Mouse (Mus musculus): ENCODE results near the gene Rtn2.

The Rtn2 gene

DNA sequence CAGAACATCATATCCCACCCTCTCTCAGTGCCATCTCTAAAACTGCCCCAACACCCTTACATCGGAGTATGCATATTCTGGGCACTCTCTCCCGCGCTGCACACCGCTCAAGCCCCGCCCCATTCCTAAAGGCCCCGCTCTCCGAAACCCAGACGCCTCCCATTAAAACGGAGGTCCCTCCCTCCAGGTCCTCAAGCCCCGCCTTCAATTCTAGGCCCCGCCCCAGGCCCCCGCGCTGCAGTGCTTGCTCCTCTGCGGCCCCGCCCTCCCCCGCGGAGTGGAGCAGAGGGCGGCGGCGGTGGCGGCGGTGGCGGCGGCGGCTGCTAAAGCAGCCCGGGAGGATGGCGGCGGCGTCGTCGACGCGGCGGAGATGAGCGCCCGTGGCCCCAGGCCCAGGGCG, at the start of gene Rtn2:
Rtn2 (plus strand) TSS at position 240 of the 400 bp plus-strand sequence.
- peak; percentile 86 for DNase-seq (ENCODE audit: low read depth)

DNA sequence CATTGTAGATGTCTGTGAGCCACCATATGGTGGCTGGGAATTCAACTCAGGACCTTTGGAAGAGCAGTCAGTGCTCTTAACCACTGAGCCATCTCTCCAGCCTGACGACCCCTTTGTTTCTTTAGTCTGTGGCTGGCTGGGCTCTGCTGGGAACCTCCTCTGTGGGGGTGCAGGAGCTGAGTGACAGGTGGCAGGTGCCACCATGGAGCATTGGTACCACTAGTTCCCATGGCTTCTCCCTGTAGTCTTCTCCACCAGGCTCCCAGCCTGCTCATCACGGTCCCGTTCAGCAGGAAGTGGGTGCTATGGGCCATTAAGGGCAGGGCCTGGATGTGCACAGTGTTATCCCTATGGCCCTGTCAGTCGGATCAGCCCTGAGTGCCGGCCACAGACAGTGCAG, 47.8 kb upstream of the Rtn2 start:
- no peak for DNase-seq (ENCODE audit: low read depth)

DNA sequence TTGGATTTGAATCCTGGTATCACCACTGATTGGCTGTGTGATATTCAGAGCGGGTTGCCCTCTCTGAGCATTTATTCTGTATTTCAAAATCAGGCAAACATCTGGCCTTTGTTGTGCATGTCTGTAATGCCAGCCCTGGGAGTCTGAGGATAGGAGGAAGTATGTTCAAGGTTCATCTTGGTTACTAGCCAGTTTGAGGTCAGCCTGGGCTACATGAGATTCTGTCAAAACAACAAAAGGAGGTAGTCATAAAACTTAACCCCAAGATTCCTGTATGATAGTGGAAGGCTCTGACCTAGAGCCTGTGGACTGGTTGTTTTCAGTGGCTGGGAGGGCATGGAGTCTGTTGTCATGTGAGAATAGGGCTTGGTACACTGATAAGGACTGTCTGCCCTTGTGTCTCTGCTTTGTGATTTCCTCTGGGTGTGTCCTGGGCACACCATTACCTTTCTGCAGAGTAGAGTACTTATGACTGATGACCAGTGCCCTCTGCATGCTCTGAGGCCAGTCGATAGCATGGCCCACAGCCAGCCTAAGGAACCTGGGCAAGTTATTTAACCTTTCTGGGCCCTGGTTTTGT, 47.2 kb upstream of the Rtn2 start:
- DNase-seq (ENCODE audit: low read depth) = peak; percentile 83

DNA sequence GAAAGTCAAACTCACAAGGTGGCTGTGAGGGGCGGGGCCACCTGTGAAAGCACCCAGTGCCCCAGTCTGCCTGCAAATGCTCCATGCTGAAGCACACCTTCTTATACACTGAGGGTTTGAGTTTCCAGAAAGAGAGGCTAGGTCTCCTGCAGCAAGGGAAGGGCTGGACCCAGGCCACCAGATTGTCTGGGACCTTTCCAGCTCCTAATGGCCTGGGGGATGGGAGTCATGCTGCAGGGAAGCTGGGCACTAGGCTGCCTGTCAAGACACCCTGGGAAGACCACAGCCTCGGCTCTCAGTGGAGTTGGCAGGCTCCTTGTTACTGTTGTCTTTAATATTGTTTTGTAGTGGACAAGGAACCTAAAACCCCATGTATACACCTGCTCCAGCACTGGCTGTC, 46.0 kb upstream of the Rtn2 start:
- DNase-seq (ENCODE audit: low read depth) = no peak

DNA sequence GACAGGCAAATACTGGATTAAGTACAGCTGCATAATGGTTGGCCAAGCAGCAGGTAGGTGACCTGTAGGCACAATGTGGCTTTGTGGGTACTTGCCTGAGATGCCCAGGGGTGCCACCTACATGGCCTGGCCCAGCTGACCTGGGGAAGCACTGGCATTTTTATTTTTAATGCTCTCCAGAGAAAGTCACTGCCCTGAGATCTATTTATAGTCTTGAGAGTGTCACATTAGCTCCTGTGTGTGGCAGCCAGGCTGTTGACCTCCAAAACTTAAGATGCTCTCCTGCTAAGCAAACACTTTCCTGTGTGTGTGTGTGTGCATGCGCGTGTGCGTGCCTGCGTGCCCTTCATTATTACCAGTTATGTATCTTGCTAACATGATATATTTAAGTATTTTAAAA, 44.1 kb upstream of the Rtn2 start:
- no peak for DNase-seq (ENCODE audit: low read depth)

DNA sequence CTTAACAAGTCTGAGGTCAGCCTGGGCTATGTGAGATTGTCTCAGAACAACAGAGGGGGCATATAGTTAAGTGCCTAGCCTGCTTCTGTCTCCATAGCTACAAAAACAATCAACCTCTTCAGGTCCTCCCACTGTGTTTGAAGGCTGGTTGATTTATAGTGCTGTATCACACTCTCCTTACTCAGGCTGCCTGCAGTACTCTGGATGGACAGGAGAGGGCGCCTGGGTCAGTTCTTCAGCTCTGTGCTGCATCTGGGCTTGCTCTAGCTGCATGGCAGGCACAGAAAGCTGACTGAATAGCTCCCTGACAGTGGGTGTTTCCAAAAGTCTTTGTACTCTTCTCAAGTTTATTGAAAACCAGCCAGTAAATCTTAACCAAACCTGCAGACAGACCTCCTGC, 43.0 kb upstream of the Rtn2 start:
- DNase-seq (ENCODE audit: low read depth) = peak; percentile 86

DNA sequence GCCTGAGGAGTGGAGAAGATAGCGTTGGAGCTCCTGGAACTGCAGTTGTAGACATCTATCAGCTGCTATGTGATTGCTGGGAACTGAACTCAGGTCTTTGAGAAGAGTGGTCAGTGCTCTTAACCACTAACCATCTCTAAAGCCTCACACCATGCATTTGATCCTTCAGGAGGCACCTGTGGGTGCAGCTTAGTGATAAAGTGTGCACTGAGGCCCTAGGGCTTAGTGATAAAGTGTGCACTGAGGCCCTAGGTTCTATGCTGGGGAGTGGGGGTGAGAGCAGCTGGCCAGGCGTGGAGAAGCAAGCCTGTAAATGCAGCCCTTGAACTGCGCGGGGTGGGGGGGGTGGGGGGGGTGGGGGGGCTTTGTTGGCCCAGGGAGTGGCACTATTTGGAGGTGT, 42.4 kb upstream of the Rtn2 start:
- DNase-seq (ENCODE audit: low read depth) = no peak

DNA sequence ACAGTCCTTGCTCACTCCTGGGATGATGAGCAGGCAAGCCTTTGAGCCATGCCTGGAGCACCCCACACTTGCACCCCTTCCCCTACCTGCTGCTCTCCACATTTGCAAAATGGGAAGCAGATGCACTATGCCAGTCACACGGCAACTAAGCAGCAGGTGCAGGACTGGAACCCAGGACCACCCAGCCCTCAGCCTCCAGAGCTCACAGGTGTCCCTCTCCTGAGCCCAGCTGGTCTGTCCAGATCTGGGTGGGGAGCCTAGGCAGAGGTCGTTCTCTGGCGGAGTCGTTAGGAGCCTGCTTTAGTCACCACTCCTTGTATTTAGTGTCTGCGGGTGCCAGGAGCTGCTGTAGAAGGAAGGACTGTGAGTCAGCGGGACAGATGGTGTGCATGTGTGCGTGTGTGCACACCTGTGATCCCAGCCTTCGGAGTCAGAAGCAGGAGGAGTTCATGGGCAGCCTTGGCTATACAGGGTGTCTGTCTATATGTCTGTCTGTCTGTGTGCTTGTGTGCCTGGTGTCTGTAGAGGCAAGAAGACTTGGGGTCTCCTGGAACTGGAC, 41.4 kb upstream of the Rtn2 start:
- DNase-seq (ENCODE audit: low read depth) = no peak

DNA sequence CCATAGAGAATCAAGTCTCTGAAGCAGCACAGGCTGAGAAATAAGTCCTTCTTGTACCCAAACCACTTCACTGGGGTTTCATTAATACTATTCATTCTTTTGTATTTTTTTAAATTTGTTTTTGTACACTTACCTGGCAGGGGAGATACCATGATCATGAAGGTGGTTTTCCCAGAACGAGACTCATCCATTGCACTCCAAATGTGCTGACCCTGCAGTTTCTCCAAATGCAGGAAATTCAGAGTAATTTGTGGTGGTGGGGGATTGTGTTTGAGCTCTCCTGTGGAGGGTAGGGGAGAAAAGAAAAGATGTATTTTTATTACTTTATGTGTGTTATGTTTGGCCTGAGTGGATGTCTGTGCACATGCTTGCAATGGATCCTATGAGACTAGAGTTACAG, 40.4 kb upstream of the Rtn2 start:
- no peak for DNase-seq (ENCODE audit: low read depth)

DNA sequence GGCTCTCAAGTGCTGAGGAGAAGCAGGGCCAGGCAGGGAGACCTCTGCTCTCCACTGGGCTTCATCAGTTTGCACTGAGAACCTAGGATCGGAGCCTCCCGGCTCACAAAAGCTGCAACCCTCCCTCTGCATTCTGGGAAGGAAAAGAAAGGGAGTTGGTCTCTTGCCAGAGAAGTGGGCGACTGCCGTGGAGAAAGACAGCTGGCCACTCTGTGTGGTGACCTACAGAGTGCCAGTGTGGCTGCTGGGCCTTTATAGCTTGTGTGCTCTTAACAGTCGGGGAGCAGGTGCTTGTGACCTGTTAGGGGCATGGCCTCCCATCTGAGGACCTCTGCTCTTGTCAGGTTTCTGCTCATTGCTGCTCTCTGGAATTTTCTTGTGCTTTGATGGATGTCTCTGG, 38.6 kb upstream of the Rtn2 start:
- no peak for DNase-seq (ENCODE audit: low read depth)

DNA sequence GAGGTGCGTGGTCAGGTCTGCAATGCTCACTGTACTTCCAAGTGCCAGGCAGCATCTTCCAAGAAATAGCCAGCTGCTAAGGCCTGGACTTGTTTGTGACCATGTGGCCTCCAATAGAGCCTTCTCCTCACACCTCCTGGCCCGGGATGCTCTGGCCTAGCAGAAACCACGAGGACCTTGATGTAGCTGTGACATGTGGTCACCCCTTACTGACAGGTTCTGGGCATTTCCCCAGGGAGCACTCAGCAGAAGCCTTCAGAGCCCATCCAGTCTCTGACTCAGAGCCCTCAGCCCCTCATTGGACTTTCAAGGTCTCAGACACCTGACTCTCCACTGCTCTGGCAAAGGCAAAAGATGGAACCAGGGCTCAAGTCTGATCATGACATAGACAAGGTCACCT, 37.3 kb upstream of the Rtn2 start:
- DNase-seq (ENCODE audit: low read depth) = no peak

DNA sequence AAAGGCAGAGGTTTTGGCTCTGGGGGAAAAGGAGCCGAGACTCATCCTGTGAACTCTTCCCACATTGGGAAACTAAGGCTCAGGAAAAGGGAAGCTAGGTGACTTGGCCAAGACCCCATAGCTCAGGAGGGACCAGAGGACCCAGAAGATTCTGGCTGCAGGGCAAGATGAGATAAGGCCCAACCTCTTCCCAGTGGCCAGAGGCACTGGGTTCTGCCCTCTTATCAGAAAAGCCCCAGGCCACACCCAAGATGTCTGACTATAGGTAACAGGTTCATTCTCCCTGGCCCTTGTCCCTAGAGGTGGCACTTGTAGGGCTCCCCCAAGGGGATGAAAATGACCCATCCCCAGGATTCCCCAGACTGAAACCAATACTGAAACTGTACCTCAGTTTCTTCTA, 35.6 kb upstream of the Rtn2 start:
- no peak for DNase-seq (ENCODE audit: low read depth)

DNA sequence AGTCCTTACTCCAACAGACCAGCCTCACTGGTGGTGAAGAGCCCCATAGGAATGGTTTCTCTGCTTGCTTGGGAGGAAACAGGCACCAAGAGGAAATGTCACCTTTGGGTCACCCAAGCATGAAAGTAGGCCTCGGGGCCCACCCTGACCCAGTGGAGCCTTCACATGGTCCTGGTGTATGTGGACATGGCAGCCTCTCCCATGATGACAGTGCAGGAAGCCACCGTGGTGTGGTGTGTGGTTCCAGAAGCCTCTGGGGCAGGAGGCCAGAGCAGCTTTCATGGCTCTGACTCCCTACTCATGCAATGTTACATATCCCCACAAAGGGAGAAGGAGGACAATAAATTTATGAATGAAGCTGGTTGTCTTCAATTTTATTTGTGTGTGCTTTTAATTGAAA, 34.9 kb upstream of the Rtn2 start:
- DNase-seq (ENCODE audit: low read depth) = no peak

DNA sequence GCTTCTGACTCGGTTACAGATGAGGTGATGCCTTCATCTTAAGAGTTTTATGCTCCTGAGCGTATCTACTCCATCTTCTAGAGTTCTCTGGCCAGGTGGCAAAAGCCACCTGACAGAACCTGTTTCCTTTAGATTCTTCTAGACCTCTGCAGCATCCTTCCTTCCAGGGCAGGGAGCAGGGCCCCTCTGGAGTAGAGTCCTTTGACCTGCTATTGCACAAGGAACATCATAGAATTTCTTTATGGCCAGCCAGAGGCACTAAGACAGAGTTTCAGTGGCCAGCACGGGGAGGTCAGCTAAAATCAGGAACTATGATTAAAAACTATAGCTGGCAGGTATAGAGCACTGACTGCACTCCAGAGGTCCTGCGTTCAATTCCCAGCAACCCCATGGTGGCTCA, 30.3 kb upstream of the Rtn2 start:
- no peak for DNase-seq (ENCODE audit: low read depth)

DNA sequence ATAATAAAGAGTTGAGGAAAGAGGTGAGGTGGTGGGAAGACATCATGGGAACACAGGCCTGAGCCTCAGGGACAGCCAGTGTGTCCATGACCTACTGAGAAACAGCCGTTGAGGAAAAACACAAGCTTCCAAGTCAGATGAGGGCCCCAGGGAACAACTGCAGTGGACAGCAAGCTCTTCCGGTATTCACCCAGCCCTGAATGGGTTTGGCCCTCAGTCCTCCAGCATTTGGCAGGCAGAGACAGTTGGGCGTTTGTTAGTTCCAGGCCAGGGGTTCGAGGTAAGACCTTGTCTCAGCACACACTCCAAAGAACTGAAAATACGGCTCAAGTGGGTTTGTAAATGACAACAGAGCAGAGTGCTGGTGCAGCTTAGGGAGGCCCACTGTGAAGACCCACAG, 29.0 kb upstream of the Rtn2 start:
- no peak for DNase-seq (ENCODE audit: low read depth)

DNA sequence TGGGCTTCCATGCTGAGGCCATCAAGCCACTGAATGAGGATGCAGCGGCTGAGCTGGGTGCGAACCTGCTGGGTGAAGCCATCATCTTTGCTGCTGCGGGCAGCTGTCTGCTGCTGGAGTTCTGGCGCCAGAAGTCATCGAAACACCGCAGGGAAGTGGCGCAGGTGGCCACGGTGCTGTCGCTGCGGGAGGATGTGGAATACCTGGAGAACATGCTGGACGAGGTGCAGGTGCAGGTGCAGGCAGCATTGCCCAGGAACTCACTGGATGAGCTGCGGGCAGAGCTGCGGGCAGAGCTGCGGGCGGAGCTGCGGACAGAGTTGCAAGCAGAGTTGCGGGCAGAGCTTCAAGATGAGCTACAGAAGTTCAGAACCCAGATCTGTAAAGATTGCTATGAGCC, 27.0 kb upstream of the Rtn2 start:
- no peak for DNase-seq (ENCODE audit: low read depth)

DNA sequence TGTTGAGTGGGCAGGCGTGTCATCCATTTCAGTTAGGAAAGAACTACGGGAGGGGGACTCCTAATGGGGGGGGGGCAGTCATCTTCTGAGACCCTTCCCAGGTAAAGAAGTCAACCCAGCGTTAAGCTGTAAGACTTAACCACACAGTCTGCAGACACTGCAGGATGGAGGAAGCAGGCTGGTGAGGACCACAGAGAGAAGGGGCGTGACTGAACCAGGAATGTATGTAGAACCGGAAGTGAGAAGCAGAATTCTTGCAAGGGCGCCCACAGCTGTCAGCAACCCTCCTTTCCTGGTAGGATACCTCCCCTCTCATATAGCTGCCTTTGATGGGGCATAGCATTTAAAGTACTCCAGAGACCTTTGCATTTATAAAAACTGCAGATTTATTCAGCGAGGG, 25.9 kb upstream of the Rtn2 start:
- no peak for DNase-seq (ENCODE audit: low read depth)

DNA sequence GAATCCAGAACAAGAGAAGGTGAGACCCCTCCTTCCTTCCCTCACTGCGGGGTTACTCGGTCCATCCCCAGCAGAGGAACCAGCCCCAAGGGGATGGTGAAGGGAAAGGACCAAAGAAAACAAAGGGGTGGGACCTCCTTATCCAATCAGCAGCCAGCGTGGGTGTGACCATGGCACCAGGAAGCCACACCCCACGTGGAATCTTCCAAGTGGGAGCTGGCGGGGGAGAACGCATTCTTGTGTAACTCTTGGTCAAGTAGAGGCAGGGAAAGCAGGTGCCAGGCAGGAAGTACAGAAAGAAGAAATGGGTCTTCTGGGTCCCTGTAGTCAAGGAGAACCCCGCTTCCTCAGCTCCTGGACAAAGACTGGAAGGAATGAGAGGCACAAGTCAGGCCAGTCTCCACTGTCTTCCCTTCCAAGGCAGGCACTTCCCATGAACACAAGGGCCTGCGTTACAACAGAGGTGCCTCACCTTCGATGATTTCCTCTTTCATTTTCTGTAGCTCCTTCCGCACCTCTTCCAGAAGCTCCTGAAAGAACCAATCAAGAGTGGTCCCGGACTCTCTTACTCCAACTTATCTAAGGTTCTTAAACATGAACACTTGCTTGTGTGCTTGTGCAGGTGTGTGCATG, 24.9 kb upstream of the Rtn2 start:
- DNase-seq (ENCODE audit: low read depth) = peak; percentile 87

DNA sequence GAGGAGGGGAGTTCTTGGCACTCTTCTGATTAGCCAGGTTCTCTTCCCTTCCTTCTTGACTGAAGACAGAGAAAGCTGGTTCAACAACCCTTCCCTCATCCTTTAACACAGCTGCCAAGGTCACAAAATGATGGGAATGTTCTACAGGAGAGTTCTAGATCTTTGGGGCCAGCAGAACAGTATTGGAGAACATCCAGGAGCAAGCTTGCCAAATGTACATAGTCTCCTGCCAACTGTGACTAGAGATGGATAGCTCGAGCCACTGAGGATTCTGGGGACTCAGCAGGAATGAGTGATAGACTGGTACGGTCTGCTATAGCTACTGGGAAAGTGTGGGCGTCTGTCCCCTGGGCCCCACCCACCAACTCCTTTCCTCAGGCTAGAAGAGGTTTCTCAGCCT, 24.1 kb upstream of the Rtn2 start:
- no peak for DNase-seq (ENCODE audit: low read depth)

DNA sequence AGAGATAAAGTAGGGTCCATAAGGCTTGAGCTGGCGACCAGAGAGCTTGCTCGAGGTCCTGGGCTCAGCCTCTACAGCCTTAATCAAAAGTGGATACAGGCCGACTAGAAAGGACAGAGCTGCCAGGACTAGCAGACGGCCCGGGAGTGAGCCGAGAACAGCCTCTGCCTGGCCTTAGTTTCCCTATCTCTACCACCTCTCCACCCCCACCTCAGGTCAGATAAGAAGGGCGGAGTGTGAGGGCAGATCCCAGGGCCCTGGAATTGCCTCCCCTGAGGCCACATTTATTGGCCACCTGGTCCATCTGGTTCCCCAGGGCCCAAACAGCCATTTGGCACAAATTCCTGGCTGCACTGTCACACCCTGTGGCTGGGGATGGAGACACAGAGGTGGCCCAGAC, 17.3 kb upstream of the Rtn2 start:
- DNase-seq (ENCODE audit: low read depth) = no peak

DNA sequence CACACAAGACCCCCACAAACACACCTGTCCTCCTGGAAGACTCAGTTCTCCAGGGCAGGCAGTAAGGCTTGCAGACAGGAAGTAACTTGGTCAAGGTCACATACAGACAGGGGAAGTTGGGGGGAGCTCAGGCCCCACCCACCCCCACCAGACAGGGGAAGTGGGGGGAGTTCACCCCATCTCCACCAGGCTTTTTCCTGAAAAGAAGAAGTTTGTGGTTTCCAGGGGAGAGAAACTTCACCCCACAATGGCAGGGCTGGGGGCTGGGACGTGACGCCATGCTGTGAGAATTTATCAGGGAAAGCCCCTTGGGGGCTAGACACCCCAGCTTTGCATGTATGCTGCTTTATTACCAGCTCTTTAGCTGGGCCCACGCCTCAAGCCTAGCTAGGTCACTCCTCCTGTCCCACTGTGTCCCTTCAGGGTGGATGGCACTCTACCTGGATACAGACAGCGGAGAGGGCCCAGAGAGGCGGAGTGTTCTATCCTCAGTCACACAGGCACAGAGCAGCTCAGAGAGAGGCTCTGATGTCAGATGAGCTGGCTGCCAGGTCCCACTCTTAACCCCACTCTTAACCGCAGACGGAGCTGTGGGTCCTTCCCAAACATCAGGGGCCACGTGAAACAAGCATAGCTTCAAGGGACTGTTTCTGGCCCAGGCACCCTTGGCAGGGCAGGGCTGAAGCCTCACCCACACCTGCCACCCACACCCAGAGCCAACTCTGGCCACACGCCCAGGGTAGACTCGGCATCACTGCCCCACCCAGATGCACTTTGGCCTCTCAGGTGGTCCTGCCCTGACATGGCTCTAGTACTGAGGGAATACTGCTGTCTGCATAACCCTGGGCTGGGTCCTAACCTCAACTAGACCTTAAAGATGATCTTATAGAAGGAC, 16.2 kb upstream of the Rtn2 start:
- DNase-seq (ENCODE audit: low read depth) = peak; percentile 87

DNA sequence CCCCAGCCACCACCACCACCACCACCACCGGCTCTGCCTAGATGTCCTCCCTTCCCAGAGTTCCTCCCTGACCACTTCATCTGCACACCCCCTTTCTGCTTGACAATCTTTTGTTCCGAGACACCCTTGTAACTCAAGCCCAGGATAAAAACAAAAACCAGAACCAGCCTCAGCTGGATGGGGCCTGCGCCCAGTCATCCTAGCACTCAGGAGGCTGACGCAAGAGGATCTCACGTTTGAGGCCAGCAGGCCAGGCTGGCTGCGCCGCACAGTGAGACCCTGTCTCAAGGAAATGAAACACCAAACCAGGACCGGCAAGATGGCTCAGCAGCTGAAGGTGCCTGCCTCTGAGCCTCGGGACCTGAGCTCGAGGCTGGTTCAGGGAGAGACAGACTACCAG, 15.4 kb upstream of the Rtn2 start:
- peak; percentile 83 for DNase-seq (ENCODE audit: low read depth)
